Mouse (Mus musculus) heart, adult 9 months (tissue): ENCODE data around the gene Csnk2a2.

Experiments used
- DNase-seq, 2 experiments: peaks; one replicate each; pipeline ENCODE4 v3.0.0; 2022; ENCODE audit warnings: low spot score in 2 of 2

Csnk2a2 gene

DNA sequence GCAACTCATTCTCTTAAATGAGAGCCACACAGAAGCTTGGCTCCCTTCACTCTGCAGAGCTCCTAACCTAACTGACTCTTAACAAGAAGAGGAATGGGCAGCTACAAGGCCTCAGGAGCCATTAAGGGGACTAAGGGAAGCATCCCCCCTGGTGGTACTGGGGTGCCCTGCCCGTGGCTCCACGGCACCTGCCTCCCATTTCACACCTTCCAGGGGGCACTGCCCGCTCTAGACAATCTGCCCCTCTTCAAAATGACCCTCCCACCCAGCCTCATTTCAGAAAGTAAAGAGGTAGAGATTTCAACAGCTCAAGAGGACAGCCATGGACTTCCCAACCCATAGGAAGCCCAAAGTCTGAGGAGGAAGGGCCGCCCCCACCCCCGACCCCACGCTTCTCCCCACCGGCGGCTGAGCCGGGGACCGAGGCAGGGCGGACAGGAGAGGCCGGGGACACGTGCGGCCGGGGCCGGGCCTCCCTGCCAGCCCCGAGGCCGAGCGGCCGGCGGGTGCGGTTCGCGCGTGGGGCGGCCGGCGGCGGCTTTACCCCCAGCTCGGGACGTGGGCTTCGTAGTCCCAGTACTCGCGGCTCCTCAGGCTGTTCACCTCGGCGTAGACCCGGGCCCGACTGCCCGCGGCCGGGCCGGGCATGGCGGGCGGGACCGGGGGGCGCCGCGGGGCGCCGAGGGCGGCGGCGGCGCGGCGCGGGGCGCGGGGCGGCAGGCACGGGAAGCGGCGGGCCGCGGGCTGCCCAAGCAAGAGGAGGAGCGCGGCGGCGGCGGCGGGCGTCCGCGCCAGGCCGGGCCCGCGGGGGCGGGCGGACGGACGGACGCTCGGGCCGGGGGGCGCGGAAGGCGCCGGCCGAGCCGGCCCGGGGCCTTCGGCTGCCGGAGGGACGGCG lies 1.8 kb downstream of the Csnk2a2 start:
- peak in 1 of 2 experiments; percentile 8 for DNase-seq

DNA sequence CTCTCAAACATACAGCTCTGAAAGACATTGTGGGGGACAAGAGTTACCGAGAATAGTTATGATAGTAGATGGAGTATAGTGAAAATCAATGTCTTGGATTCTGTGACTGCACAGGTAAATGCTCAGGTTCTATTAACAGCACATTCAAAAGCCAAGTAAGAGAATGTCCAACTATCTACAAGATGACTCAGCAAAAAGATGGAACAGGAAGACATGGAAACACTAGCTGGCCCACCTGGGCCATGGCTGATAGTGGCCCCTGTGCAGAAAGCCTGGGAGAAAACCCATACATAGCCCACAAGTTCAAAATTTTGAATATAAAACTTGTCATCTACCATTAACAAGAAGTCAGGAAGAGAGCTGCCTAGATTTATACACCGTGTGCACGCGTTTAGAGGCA lies 19.8 kb downstream of the Csnk2a2 start:
- no peak for DNase-seq

DNA sequence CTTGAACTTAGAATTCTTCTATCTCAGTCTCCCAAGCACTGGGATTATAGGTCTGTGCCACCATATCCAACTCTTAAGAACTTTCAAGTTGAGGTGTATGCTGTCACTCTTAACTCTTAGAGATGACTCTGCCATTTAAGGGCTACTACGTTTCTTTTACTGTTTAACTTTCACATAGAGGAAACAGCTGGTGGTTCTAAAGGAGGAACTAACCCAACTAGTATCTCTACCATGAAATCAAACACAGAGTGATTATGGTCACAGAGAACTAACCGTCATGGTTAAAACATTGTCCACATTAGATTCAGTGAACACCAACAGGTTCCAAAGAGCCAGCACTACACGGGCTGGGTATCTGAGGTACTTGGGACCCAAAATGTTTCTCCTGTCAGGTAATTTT lies 20.8 kb downstream of the Csnk2a2 start:
- no peak for DNase-seq

DNA sequence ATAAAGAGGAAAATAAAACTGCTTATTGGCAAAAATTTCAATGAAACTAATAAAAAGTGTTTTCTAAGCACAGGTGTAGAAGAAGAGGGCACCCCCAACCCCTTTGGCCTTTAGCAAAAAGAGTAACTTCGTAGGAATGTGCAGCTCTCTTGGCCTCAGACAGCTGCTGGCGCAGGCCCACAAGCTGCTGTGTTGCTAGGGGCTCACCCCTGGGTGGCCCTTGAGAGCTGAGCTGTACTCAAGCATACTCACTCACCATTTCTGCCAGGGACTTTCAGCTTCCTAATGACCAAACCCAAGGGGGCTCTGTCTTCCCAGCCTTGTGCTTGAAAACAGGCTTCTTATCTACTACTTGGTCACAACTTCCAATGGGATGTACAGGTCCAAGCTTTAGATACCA lies 23.3 kb downstream of the Csnk2a2 start:
- DNase-seq = no peak

DNA sequence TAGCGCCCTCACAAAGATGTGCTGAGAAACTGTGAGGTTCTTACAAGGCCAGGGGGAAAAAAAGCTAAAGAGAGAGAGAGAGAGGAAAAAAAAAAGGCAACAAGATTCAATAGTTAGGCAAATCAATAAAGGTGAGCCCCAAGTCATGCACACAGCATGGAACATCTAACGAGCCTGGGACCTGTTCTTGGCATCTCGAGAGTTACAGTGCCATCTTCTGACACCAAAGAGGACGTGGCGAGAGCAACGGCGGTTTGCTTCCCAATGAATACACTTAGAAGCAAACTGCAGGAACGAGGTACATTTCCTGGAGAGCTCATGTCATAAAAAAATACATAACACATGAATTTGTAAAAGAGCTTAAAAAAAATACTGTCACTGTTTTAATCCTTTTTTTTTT lies 37.3 kb downstream of the Csnk2a2 start:
- DNase-seq = no peak

DNA sequence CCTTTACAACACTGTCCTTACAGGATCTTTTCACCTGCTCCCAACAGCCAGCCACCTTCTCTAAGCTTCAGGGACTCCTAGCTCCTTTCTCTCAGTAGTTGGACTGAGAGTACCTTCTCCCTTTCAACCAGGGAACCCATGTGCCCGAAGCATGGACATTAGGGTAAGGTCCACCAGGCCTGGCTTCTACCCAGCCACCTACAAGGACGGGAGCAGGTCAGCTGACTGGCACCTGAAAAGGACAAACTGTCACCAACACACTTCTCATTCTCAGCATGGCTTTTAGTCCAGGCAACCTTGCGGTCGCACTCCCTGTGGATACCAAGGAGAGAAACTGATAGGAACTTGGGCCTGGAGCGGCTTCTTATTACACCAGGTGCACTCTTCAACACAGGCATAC lies 39.6 kb downstream of the Csnk2a2 start:
- no peak for DNase-seq

DNA sequence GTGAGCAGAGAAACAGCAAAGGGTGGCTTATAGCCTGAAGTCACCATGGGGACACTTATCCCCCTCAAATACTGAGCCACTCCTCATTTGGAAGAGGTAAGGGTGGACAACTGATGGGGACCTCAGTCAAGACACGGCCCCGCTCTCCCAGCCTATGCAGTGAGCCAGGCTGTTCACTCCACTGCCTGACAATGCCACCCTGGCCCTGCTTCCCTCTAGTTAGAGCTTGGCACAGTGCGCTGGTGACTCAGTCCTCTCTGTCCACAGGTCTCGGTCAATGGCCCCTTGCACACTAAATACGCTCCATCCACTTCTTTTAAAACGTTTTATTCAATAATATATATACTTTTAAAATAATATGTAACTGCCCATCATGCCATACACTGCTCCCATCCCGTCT lies 42.2 kb downstream of the Csnk2a2 start:
- DNase-seq = no peak

DNA sequence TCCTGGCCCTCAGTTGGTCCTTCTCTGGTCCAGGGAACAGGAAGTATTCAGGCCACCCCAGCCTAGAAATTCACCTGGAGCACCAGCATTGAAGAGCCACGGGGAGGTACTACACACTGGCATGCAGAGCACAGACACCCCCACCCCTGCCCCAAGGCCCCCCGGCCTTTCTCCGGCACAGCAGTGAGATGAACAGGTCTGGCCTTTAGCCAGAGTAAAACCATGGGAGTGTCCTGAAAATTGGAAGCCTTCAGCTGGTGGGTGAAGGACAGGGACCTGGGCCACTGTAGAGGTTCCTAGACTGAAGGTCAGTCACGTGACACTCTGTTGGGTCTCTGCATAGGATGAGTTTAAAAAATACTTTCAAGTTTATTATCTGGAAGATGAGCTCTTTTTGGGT lies 44.8 kb downstream of the Csnk2a2 start:
- DNase-seq = no peak

DNA sequence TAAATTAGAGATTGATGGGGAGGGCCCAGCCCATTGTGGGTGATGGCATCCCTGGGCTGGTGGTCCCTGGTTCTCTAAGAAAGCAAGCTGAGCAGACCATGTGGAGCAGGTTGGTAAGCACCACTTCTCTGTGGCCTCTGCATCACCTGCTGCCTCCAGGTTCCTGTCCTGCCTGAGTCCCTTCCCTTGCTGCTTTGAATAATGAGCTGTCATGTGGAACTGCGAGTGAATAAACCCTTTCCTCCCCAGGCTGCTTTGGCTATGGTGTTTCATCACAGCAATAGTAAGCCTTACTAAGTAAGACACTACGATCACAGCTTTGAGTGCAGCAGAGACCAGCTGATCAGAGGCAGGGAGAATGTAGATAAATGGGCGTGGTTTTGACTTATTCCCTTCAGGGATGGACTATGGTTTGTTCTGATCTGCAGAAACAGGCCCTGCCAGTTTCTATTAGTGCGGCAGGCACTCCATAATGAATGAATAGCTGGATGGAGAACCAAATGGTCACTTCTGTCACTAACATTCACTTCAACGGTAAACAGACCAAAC lies 48.3 kb downstream of the Csnk2a2 start:
- DNase-seq = no peak

DNA sequence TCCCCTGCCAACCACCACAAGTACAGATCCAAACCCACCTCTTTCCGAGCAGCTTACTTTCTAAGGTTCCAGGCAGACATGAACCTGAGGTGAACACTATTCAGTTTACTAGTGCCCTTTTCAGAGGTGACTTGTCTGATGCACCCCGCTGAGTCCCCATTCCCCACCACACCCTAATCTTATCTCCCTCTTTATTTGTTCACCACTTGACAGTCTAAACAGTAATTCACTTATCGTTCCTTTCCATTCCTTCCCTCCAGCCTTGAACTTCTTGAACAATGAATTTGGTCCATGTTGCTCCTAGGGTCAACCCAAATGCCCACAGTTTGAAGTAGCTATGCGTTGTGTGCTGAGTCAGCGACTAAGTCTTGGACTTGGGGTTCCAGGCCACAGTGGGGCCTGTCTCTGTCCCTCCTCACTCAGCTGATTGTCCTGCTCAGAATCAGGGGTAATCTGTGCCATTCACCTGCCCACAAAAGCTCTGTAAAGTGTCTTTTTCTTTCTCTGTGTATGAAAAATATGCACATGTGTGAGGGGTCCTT lies 49.6 kb downstream of the Csnk2a2 start:
- no peak for DNase-seq

DNA sequence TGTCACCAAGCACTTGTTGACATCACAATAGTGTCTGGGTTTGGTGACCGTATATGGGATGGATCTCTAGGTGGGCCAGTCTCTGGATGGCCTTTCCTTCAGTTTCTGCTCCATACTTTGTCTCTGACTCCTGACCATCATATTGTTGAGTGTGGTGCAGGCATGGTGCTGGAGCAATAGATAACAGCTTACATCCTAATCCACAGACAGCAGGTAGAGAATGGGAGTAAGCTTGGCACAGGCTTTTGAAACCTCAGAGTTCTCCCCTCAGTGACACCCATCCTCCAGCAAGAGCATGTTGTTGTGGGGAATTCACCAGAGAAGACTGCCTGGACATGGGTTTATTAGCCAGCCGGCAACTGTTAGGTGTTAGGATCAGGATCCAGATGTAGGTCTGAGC lies 50.4 kb downstream of the Csnk2a2 start:
- DNase-seq = no peak

DNA sequence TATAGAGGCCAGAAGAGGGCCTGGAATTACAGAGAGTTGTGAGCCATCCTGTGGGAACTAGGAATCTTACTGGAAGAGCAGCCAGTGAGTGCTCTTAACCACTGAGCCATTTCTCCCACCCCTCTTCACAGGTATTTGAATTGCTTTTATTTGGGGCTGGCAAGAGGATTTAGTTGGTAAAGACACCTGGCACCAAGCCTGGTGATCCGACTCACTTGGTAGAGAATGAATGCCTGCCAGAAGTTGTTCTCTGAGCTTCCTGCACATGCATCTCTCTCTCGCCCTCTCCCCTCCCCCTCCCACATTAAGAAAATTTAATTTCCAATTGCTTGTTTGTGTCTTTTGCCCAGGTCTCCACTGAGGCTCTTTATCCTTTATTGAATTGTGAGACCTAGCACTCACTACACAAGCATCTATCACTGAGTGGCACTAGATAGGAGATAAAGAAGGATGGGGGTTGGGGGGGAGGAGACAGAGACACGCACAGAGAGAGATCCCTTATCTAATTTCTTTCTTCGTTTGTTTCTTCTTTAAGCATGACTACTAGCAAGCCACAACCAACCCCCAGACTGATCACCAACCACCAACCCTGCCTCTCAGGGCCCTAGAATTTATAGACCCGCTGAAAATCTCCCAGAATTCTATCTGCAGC lies 52.4 kb downstream of the Csnk2a2 start:
- no peak for DNase-seq

DNA sequence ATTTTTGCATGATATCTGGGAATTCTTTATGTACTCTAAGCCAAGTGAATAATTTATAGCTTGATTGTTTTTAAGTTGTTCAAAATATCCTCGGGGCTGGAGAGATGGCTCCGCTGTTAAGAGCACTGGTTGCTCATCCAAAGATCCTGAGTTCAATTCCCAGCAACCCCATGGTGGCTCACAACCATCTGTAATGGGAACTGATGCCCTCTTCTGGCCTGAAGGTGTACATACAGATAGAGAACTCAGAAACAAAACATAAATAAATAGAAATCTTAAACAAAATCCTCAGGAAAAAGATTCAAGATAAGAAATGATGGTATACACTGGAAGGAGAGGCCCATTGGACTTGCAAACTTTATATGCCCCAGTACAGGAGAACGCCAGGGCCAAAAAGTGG lies 53.9 kb downstream of the Csnk2a2 start:
- no peak for DNase-seq

DNA sequence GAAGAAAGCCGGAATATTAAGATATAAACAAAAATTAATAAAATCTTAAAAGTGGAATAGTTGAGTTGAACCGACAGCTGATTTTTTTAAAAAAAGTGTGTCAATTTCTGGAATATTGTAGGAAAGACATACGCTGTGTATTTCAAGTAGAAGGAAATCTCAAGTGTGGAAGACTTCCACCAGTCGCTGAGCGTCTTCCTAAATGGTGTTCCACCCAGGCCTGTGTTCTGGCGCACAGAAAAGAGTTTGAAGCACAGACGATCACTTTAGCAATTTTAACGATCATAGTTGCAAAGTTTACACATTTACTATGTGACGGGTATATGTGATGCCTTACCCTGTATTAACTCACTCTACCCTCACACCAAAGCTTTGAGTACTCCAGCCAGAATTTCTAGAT lies 54.4 kb downstream of the Csnk2a2 start:
- no peak for DNase-seq

DNA sequence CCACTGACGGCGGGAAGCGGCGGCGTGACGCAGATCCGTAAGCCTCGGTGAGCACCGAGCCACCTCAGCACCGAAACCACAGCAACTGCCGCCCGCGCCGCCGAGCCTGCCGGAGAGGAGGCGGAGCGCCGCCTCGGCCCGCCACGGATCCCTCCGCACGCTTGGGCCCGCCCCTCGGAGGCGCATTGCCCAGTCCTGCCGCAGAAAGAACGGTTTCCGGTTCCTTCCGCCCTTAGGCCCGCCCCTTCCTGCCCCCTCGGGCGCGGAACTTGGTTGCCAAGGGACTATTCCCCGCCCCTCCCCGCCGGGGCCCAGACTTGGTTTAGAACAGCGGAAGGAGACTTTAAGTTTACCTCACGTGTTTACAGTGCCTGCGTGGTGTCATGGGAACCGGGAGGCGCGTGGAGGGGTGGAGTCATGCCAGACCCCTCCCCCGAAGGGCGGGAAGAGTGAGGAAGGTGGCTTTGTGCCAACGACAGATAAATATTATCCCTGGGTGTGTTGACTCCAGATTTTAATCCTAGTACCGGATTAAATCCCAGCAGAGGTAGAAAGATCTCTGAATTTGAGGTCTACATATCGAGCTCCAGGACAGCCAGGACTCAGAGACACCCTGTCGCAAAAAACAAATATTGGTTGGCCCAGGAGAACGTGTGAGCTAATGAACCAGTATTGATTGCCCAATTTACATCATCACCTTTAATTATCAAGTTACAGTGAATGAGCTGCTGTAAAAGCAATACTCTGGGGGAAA lies 55.0 kb downstream of the Csnk2a2 start, which contains the start of gene Cfap20:
Cfap20 (minus strand) TSS at position 184 of the 754 bp plus-strand sequence.
- peak; percentile 99 for DNase-seq

DNA sequence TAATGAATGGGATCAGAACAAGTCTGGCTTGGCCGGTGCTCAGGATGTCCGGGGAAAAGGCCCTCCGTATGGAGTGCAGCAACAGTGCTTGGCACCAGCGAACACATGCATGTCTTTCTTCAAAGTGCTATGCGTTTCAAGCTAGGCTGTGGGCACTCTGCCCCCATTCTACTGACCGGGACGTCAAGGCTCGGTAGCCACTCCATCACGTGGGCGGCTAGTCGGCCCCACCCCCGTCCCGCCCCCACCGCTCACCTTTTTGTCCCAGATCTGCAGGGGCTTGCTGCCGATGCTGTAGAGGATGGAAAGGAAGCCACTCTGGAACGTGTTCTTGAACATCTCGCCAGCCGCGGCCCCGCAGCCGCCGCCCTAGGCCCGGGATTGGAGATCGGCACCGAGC lies 55.6 kb downstream of the Csnk2a2 start:
- DNase-seq = no peak

DNA sequence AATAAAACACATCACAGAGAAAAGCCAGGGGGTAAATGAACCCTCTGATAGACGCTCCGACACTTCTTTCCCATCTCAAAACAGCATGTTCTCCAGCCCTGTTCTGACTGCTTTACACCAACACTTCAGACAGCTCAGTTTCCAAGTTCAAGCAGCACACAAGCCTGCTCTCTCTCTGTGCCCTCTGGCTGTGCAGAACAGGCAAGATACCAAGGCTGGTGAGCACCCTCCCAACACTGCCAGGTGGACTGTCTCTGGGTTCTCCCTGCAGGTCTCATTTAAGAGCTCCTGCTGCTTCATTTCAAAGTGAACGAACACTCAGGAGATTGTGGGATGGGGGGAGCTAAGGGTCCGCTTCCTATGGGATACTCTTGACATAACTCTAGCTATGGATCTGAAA lies 56.7 kb downstream of the Csnk2a2 start:
- DNase-seq = peak in 1 of 2 experiments; percentile 10

DNA sequence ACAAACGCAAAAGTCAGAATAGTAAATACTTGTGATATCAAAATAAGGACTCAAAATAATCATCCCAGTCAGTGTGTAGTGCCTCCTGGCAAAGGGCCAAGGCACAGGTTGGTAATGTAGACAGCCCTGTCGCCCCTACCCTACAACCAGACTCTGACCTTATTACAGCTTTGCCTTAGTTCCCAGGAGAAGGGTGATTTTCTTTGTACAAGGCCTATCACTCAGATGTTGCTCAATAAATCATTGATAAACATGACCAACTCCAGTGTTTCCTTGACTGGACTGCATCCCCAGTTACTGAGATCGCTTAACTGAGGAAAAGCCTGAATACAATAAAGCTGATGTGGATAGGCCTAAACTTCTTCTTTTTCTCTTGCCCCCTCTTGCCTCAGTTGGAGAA lies 57.4 kb downstream of the Csnk2a2 start:
- DNase-seq = no peak

DNA sequence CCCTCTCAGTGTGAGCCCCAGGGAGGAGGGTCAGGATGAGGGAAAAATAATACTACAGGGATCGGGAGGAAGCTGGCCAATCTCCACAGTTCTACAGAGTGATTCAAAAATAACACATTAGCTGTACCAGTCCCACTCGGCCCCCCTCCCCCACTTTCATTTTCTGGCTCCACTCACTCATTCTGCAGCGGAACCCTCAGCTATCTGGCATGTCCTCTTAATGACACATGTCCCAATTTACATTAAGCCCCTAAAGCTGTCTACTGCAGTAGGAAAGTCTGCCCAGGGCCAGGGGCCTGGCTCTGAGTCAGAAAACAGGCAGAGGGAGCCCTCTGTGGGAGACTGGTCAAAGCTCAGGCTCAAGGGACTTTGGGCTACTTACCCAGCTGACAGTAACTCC lies 59.9 kb downstream of the Csnk2a2 start:
- peak; percentile 72 to 79 for DNase-seq

DNA sequence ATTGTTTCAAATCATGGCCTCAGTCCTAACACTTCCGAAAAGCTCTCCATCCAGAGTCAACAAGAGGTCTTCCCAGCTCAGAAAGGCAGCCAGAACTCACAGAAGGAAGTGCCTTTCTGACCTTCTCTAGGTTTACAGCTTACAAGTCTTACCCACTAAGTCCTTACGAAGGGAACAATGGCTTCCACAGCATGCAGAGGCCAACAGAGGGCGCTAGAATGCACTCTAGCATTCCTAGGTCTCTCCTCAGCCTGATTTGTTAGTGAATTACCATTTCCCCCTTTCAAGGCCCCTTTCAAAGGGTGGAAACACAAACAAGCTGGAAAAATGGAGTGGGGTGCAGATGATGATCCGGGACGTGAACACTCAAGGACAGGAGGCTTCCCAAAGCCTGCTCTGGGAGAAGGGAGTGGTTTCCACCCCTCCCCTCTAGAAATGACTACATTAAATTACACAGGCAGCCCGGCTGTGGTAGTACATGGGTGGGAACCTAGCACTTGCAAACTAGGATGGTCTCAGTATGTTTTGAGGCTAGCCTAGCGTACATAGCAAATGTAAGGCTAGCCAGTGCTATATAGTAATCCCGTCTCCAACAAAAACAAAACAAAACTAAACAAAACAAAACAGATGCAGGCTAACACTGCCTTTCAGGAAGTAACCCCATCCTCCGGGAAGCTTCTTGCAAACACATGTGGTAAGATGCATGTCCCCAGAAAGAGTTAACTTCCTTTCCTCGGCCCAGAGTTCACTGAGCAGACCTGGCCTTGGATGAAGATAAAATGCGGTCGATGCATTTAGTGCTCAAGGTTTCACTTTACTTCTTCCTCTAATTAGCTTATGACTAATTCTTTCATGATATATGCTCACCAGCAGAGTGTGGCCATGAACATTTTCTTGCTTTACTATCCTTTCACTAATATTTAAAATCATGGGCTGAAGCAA lies 62.0 kb downstream of the Csnk2a2 start:
- DNase-seq = peak; percentile 72 to 84

DNA sequence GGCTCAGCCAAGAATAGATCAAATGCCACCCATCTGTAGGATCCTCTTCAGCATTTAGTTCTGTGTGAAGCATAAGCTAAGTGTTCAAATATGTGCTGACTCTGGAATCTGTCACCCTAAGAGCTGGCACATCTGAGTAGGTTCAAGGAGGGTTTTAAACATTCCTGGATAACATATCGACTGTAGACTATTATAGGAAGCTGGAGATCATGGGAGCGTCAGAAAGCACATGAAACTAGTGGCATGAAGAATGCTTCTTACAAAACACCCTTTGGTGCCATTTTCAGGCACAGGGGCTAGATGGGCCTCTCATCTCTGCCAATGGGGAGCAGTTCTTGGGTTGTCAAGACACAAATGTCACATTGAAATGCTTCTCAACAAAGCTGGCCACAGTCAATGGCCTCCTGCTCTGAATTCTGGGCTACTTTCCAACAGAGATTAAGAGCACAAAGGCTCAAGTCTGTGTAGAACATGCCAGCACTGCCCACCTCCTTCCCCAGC lies 63.0 kb downstream of the Csnk2a2 start:
- DNase-seq = peak; percentile 45 to 61
